Mouse (Mus musculus): ENCODE measurements at regions not wholly inside any gene's neighbourhood (a gene's known extent, or its start where the extent isn't known, plus 50 kb on each side); places are given as distances from the start of the nearest gene placed in this dataset.
"Not testable (repeated sequence)": the region's sequence is repeated elsewhere in the genome, so short reads cannot be mapped to it uniquely, and the experiment has no call there.

DNA sequence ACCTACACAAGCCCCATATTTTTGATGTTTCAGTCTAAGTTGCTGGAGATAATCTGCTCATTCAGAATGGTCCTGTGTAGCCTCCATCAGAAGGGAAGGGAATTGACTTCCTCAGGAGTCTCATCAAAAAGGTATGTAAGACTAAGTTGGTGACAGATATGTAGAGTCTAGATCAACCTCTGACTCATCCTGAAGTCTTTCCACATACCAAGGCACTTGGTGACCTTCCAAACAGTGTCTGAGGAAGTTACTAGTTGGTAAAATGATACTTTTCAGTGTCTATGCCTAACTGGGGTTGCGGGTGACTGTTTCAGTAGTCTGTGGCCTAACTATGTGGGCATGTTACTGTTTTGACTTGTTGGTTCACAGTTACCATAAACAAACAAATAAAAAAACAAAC is 133.0 kb upstream of the Plcb4 start:
- no peak for DNase-seq (ENCODE audit: low spot score)

DNA sequence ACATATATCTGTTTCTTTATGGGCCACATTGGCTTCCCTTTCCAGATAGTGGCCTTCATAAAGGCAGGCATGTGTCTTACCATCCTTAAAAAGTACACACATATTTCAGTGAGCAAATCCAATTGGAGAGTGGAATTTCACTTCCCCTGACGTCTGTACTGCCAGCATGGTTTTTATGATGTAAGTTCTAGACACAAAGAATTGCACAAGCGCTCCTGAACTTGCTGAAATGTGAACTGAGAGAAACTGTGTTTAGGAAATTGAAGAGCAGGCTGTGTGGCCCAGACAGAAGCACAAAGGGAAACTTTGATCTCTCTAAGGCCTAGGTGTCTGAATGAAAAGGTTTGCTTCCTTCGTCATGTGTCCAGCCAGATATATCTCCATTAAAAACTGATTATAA is 129.2 kb upstream of the Plcb4 start:
- DNase-seq (ENCODE audit: low spot score), result no peak

DNA sequence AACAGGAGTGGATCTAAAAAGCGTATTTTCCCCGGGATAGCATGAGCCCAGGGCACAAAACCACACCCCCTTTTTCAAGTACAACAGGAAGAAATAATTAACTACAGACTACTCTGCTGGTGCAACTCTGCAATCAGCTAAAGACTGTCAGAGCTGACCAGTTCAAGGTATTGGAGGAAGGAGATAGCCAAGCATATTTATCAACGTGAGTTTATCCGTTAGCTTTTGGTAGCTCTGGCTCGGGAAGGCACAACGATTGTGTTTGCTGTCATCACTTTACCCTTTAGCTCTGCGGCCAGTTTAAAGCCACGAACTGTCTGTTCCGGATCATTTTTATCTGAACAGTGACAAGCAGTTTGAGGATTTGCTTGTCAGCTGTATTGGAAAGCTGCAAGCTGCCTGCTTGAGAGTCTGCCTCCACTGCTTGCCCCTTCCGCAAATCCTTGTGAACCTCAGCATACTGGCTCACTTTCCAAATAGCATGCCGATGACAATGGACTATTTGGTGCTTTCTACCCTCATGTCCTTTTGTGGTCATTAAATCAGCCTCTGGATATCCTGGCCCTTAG is 122.4 kb upstream of the Plcb4 start:
- DNase-seq (ENCODE audit: low spot score), result peak; percentile 7

DNA sequence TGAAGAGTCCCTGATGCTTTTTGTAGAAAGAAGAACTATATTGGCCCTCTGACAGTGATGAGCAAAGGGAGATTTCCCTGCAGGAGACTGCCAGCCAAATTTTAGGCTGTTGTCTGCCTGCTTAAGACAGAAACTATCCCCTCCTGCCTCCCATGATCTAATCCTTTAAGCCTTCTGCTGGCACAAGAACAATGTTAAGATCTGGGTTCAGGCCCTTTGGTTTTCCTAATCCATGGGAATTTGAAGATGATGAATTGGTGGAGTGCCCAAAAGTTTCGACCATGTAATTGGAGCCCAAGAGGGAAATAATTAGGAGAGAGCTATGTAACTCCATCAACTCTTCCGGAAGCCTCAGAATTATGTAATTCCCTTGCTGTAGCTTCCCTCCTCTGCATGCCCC is 120.8 kb upstream of the Plcb4 start:
- DNase-seq (ENCODE audit: low spot score), result peak; percentile 2

DNA sequence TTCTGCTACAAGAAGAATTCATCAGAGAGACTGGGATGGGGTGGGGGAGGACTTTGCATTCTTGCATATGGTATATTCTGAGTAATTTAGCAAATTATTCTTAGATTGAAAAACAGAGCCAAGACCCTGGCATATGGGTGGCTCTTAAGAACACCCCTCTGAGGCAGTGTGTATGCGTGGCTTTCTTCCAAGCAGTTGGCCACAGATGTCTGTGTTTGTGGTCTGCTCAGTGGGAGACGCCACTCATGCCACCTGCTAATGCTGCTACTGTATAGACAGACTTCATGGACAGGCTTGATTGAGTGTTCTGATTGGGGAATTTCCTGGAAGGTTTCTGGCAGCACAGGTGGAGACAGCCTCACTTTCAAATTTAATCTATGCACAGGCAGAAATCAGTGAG is 117.8 kb upstream of the Plcb4 start:
- DNase-seq (ENCODE audit: low spot score), result no peak

DNA sequence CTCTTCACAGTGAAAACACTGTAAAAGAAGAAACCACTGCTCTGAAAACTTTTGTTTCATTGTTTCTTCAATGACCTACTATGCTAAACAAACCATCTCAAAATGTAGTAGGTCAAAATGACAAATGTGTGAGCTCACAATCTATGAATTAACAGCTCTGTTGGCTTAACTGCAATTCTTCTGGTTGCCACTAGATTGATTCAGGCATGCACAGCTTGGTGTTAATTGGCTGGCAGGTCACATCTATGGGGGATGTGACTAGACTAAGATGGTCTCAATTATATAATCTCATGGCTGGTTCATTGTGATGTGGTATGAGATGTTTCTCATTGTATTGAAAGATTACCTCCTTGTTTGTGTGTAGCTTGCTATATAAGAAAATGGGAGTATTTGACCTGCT is 116.9 kb upstream of the Plcb4 start:
- no peak for DNase-seq (ENCODE audit: low spot score)

DNA sequence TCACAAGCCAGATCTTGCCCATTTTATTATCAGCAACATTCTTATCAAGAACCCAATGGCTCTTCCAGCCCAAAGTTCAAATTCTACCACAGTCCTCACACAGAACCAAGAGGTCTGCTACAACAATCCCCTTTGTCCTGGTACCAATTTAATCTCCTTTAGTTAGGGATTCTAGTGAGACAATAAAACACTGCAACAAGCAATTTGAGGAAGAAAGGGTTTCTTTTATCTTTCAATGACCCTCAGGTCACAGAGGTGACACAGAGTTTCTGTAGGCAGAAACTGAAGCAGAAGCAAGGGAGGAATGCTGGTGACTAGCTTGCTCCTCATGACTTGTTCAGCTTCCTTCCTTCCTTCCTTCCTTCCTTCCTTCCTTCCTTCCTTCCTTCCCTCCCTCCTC is 113.9 kb upstream of the Plcb4 start:
- no peak for DNase-seq (ENCODE audit: low spot score)

DNA sequence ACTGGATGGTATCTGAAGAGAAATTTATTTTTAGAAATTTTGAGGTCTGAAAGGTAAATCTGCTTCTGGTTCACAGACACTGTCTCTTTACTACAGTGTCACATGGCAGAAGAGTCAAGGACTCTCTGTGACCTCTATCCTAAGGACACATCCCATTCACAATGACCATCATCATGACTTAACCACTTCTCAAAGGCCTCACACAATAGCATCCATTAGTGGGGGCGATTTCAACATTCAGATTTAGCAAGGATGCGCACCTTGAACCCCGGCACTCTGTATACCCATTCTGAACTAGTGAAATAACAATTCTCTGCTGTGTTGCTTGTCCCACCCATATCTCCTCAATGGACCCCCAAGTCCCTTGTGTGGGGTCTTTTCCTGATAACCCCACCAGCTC is 110.8 kb upstream of the Plcb4 start:
- no peak for DNase-seq (ENCODE audit: low spot score)

DNA sequence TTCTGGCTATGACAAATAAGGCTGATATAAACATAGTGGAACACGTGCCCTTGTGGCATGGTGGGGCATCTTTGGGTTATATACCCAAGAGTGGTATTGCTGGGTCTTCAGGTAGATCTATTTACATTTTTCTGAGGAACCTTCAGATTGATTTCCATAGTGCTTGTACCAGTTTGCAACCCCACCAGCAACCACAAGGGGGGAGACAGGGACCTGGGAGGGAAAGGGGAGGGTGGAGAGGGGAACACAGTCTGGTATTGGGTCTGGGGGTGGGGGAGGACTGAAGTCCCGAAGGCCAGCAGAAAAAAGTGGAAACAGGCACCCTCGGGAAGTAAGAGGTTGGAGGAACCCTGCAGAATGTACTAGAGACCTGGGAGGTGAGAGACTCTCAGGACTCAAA is 105.8 kb upstream of the Plcb4 start:
- DNase-seq (ENCODE audit: low spot score), result no peak

DNA sequence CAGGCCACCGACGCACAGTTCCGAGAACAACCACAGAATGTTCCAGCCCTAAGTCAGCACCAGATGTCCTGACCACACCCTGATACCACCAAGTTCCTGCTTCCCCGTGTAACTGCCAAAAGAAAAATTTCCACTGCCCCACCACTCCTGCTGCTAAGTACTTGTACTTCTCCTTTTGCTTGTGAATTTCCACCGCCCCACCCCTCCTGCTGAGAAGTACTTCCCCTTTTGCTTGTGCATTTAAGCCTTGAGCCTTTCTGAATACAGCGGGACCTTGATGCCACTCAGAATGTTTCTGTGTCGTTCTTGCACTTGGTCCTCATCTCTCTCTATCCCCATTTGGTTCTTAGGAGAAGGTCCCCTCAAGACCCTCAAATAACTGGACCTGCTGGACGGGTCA is 100.8 kb upstream of the Plcb4 start:
- not testable (repeated sequence) for DNase-seq (ENCODE audit: low spot score)

DNA sequence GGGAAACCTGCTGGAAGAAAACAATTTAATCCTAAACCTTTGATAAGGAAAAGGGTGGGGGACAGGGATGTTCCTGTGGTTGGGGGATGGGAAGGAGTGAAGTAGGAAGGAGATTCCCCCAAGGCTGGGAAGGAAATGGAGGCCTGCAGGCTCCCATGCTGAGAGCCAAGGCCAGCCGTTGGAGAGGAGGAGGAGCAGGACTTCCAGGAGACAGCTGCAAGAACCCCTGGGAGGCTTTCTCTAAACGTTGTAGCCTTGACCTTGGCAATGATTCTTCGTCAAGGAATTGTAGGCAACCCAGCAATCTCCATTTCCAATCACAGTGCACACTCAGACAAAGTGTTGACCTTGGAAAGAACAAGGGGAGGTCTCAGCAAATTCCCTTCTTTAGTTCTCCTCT is 99.5 kb upstream of the Plcb4 start:
- DNase-seq (ENCODE audit: low spot score), result no peak

DNA sequence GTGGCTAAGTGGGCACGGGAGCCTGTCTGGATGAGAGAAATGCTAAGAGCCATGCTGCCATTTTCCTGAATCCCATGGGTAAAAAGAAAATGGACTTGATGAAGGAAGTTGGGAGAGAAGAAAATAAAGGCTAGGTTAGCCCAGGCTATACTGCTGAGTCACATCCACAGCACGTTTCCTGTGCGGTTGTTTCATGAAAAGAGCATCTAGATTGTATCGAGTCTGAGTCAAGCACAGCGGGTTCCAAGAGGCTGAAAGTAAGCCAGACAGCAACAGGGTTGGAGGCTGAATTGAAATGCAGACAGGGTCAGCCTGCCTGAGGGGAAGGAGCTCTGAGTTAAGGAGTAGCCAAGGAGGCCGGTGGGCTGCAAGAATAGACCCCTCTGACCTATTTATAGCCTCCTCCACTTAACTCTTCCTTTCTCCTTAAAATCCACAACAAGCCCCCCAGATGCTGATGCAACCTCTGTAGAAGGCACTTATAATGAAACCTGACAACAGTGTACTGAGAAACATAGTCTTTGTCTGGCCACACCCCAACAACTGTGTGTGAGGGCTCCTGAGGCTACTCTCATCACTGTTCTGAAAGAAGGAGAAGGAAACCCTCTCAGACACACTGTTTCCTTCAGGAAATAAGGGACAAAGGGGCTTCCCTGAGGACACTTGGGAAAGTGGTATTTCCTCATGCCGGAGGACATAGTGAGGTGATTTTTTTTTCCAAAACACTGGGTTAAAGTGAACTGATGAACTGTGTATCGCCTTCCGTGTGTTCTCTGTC is 98.7 kb upstream of the Plcb4 start:
- DNase-seq (ENCODE audit: low spot score), result no peak

DNA sequence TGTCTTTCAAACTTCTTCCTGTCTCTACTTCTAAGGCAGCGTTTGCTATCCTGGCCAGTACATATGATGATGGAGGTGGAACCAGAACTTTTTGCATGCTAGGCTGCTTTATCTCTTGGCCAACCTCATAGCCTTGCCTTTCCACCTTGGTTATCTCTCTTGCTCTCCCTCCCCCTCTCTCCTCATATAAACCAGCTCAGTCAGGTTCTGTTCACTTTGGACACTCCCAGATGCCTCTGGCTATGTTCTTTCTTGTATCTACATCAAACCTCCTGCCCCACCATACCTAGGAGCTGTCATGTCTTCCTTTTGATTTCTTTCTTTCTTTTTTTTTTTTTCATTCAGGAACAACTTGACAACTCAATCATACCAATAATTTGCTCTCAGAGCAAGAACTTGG is 98.0 kb upstream of the Plcb4 start:
- DNase-seq (ENCODE audit: low spot score), result no peak

DNA sequence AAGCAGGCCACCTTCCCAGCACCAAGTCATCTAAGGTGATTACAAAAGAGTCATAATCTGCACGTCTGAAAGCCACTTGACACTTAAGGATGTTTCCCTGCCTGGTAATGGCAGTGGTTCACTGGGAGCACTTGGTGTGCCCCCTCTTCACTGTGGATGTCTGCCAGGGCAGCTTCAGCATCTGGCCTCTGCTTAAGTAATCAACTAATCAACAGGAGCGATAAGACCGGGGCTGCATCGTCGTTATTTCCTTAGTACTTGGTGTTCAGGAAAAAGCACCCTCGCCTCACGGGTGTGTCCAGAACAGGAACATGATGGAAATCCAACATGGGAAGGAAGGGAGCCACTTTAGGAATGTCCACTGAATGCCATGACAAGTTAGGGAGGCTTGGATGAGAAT is 97.1 kb upstream of the Plcb4 start:
- no peak for DNase-seq (ENCODE audit: low spot score)

DNA sequence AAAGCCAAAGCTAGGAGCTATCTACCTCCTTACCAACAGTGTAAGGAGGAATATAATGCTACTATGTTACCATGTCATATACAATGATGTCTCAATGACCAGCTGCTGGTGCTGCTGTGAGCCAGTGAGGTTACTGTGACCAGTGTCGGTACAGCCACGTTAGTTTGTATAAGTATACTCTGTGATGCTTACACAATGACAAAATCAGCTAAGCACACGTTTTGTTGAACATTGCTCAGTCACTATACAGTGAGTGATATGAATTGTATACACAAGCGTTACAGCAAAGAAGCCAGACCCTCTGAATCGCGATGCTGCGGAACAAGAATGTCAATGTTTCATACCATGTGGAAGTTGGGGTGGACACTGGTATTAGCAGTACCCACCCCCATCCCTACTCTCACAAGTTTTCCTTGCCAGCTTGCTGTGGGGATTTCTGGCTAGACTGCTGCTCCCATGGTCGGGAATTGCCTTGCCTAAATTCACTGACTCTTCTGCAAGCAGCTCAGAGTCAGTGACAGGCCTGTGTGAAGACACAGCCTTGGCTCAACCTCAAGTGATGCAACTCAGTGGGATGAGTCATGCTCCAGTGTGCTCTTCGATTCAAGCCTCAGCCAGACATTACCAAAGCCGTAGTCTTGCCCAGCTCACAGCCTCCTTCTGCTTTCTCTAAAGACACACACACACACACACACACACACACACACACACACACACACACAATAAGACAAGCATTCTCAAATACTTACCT is 96.5 kb upstream of the Plcb4 start:
- no peak for DNase-seq (ENCODE audit: low spot score)

DNA sequence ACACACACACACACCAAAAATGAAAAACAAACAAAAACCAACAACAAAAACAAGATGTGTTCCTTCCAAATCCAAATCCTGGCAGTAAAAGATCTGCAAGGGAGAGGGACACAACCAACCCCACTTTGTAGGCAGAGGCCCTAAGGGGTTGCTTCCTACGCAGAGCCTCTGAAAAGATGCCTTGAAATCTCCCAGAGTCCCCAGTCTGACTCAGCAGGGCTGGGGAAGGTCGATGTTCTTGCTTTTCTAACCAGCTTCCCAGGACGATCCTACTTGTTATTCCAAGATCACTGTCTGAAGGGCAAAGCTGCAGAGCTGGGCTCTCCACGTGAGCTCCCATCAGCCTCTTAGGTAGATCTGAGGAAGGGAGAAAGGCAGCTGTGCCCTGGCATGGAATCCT is 94.6 kb upstream of the Plcb4 start:
- no peak for DNase-seq (ENCODE audit: low spot score)

DNA sequence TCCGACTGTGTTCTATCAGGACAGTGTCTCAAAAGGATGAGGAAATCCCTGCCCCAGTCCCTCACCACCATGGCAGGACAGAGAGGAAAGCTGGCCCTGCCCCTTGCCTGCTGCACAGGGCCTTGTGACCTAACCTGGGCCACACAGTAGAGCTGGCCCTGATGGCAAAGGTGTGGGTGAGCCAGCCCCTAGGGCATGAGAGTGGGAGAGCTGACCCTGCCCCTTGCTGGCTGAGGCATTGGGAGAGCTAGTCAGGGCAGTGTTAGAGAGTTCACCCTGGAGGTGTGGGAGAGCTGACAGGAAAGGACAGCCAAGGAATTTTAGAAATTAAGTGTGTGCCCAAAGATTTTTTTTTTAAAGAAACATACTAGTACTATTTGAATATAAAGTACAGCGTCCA is 90.5 kb upstream of the Plcb4 start:
- no peak for DNase-seq (ENCODE audit: low spot score)

DNA sequence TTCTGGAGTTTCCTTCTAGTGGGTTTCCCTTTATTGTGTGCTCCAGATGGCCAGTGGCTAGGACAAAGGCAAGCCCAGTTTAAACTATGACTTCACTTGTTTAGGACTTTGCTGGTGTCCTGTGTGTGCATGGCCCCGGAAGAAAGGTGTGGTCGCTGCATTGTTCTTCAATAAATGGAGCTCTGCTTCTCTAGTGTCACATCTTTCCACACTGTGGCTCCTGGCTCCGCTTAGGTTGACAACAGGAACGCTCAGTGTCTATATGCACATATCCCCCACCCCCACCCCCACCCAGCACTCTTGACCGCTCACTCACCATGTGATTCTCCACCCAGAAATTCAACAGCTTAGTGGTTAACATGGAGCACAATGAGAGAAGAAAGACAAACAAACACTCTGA is 87.2 kb upstream of the Plcb4 start:
- no peak for DNase-seq (ENCODE audit: low spot score)

DNA sequence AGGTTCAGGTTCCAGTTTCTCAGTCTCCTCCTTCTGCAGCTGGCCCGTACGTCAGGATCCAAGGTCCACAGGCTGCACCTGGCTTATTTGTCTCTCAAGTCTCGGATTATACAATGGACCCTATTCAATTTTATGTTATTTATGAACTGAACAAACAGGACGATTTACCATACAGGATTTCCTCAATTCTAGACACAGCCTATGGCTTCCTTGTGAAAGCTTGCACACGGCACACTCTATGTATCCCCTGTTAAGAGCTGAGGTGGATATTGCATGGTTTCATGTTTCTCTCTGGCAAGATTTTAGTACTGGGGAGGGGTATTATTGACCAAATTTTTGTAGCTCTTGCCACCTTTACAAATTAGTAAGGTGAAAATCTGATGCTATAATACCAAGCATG is 81.6 kb upstream of the Plcb4 start:
- no peak for DNase-seq (ENCODE audit: low spot score)

DNA sequence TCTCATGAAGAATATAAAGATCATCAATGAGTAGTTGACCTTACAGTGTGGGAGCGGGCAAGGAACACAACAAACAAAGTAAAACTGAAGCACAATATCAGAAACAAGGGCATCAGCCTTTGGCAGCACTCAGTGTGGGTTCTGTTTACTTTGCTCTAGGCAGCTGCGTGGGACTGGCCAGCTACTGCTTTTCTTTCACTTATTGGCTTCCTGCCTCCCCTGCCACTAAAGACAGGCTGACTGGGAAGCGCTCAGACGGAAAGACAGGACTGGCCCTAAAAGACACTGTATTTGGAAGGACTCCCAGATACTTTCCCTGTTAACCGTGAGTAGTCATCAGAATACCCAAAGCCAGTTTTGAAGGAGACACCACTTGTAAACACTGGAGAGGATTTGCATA is 80.7 kb upstream of the Plcb4 start:
- no peak for DNase-seq (ENCODE audit: low spot score)

DNA sequence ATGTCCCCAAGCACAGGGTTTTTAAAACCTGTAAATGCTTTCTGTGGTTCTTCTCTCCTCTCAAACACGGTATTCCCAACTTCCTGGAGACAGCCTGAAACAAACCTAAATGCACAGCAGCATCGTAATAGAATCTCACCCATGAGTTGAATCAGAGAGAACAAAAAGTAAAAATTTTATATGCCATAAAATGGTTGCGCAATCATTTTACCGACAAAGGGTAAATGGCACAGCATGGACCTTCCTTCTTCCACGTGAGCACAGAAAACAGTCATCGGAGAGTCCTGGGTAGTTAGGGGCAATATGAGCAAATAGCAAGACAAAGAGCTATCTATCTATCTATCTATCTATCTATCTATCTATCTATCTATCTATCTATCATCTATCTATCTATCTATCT is 79.3 kb upstream of the Plcb4 start:
- DNase-seq (ENCODE audit: low spot score), result no peak

DNA sequence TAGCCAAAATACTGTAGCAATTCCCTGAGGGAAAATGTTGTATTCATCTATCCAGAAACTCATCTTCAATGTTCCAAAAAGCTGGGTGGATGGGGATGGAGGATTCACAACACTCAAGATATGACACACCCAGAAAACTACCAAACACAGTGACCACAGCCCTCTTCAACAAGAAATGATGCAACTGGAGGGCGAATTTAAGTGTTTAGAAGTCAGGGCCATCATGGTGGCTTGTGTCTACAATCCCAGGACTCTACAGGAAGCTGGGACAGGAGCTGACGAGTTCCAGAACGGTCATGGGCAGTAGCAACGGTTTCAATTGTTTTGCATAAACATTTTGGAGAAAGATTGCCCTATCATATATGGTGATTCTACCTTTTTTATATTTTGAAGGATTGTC is 78.8 kb upstream of the Plcb4 start:
- no peak for DNase-seq (ENCODE audit: low spot score)

DNA sequence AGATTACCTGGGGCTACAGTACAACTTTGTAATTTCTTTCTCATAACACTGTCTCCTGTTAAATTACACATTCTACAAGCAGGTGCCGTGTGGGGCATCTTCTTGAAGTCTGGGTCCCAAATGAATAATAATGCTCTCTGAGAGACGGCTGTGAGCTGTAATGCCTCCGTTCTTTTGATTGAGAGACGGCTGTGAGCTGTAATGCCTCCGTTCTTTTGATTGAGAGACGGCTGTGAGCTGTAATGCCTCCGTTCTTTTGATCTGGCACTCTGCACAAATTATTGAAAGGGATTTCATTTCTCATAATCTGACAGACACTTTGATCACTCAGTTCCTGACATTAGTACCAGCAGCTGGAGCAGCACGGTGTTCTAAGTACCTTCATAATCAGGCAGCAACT is 76.5 kb upstream of the Plcb4 start:
- DNase-seq (ENCODE audit: low spot score), result no peak

DNA sequence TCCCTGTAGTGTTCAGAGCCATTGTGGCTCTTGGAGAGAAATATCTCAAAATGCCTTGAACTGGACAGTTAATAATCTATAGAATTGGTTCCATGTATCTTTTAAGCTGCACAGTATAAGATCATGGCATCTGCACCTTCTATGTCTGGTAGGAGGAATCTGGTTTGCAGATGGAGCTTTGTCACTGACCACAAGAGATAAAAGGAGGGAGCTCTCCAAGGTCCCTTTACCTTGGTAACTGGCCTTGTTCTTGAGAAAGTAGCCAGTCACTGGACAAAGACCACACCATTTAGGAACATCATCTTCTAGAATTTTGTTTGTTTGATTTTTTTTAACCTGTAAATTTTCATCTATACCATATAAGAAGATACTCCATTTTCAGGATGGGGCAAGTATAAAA is 52.5 kb upstream of the Plcb4 start:
- peak; percentile 55 for DNase-seq (ENCODE audit: low spot score)
